Mouse (Mus musculus) liver, adult 10 weeks (tissue): Measurements from ENCODE around the gene Dtl. TPM values are rescaled to one million over a fixed set of nuclear protein-coding genes. Genes with fewer than 3 reads are reported as not detected.

Experiments used
- polyA plus RNA-seq: library from polyadenylated mRNA; stranded (reverse); fragments of 350-450 nt; fragmentation: Illumina TruSeq; extraction: RNeasy Lipid Tissue Mini Kit (QIAGEN cat#74804); gene quantifications from one replicate; pipeline ENCODE4 v1.2.3, GENCODE M21; 2014; ENCODE audit warnings: low read depth, low replicate concordance

Dtl gene
- polyA plus RNA-seq = 0.26 TPM

DNA sequence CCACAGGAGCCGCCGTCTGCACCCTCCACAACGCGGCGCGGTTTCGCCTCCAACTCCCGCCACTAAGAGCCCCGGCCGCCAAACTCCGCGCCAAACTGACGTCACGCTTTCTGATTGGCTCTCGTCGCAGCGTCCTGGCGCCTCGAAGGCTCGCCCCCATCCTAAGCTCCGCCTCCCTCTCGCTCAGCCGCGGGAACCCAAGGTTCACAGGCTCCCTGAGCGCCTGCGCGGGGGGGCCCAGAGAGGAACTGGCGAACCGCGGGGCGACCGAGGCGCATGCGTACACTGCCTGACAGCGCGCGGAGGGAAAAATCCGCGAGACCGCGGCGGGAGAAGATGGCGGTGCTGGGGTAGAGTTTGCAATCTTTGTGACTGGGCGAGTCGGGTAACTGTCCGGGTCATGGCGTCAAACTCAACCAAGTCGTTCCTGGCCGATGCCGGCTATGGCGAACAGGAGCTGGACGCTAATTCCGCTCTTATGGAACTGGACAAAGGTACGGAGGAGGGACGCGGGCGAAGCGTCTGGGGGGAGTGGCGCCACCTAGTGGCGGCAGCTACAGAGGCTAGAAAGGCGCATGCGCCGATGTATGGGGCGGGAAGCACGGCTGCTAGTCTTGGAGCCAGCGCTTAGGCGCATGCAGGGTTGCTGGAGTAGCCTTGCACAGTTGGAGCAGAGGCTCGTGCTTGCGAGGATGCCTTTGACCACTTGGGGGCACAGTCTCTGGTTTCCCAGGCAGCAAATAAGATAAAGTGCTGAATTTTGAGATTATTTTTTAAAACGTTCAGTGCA lies at the start of gene Dtl, which contains the start of gene Ints7:
Gene Dtl (minus strand): TSS at position 87 of the 790 bp plus-strand sequence.
Gene Ints7 (plus strand): TSS at position 179 of the 790 bp plus-strand sequence.

Other genes with a start within 250 kb of the Dtl start
- 0.87 TPM for gene Tmem206, start 249.6 kb downstream of the Dtl start, polyA plus RNA-seq
- 215 TPM for gene Ppp2r5a, start 172.3 kb downstream of the Dtl start, polyA plus RNA-seq
- 5.9 TPM for gene Ints7, start 92 bp upstream of the Dtl start, polyA plus RNA-seq
- gene Lpgat1, start 142.3 kb upstream of the Dtl start, polyA plus RNA-seq = 117 TPM
- 0.29 TPM for gene Nek2, start 245.9 kb upstream of the Dtl start, polyA plus RNA-seq